Mouse (Mus musculus) left cerebral cortex, postnatal 36 days (tissue): Measurements from ENCODE around the gene Thsd4. TPM values are rescaled to one million over a fixed set of nuclear protein-coding genes. Genes with fewer than 3 reads are reported as not detected.

Experiments
- DNase-seq, 2 experiments: peaks; one replicate each; pipeline ENCODE4 v3.0.0; 2021 to 2022; ENCODE audit warnings: low spot score in 2 of 2, mixed read lengths in 1 of 2
- intact Hi-C: fragments of 180-260 bp; cut with DNase I; formaldehyde crosslinking; loops from one replicate; pipeline ENCODE4 v1.15.1; 2025
- total RNA-seq, 2 experiments: library from RNA; stranded (reverse); gene quantifications; 2 replicates each; pipeline ENCODE4 v1.2.3; 2021

Thsd4 gene
- total RNA-seq, 2 experiments from 2014 or later: 4.7 to 4.8 TPM

DNA sequence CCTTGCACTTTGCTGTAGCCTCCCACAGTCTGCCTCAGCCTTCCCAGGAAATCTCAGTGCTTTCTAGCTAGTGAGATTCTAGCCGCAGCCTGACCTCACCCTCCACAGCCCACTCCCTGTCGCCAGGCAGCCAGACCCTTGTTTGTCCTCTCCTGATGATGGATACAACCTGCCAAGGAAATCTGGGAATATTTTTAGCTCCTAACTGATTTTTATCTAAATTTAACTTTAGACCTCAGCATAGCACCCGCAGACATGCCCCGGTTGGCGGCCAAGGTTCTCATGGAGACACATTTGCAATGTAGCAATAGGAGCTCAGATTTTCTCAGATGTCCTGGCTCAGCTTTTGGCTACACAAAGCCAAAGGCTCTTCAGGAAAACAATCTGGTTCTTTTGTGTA lies 205.3 kb downstream of the Thsd4 start:
- intact Hi-C loops: no loop called here
- DNase-seq: no peak

DNA sequence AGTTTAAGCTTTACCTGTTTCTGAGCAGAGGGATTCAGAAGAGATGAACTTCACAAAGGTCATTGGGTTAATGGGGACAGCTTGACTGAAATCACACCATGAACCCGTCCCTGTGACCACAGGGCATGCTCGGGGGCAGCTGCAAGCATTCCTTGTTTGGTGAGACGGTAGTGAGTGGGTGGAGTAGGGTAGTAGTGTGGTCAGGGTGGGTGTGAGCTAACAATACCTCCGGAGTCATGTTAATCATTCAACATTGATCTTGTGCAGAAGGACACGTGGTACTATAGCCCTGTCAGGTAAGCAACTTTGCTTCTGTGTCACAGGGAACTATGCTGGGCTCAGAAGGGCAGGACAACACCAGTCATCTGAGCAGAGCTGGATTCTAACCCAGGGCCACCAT lies 206.3 kb downstream of the Thsd4 start:
- no peak for DNase-seq
- intact Hi-C loops: no loop called here

DNA sequence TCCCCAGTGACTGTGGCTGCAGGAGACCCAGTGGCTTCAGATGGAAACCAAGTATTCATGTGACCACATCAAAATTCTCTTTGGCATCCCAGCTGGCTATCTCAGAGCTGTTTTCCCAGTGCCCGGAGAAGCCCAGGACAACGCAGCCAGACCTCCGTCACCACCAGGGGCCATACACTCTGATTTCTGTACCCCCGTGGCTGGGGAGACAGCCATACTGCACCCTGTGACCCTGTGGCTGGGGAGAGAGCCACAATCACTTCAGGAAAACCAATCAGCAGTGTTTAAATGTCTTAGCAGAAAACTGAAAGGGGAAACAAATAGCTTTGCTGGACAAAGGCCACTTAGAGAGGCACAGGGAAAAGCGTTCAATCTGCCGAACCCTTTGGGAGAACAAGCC lies 208.2 kb downstream of the Thsd4 start:
- no peak for DNase-seq
- intact Hi-C loops: no loop called here

DNA sequence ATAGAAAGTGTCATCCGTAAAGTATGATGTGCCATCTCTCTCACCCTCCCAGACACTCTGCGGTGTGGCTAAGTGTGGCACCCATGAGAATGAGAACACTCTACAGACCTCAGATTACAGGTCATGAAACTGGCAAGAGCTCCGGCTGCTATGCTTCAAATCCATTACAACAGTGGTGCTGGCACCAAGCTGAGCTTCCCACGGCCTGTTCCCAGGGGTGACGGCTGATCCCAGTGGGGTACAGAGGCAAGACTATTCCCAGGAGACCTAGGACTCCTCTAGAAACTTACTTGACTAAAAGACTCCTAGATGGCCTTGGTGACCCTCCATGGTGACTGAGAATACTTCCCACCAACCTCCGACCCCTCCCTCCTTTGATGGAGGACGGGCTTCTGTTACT lies 209.2 kb downstream of the Thsd4 start:
- intact Hi-C loops: no loop called here
- no peak for DNase-seq

DNA sequence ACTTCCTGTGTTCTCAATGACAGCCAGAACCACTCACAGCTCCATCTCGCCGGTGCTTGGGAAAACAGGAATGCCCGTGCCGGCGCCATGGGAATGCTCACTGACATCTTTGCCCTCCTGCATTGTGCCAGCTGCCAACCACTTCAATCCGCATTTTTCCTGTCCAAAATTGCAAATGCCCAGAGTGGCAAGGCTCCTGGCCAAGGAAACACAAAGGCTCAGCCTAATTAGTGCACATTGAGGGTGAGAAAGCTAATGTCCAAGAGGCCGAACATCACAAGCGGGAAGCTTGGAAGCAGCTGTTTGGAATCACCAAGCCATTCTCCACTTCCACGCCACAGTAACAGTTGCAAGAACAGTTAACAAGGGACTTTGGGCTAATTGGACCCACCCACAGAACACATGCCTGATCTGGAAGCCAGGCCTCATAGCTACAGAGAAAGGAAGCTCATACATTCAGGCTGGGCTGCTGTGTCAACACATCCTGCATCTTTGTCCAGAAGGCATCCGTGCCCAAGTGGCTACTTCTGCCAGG lies 210.2 kb downstream of the Thsd4 start:
- DNase-seq: peak; percentile 15 to 28
- intact Hi-C loops: no loop called here

DNA sequence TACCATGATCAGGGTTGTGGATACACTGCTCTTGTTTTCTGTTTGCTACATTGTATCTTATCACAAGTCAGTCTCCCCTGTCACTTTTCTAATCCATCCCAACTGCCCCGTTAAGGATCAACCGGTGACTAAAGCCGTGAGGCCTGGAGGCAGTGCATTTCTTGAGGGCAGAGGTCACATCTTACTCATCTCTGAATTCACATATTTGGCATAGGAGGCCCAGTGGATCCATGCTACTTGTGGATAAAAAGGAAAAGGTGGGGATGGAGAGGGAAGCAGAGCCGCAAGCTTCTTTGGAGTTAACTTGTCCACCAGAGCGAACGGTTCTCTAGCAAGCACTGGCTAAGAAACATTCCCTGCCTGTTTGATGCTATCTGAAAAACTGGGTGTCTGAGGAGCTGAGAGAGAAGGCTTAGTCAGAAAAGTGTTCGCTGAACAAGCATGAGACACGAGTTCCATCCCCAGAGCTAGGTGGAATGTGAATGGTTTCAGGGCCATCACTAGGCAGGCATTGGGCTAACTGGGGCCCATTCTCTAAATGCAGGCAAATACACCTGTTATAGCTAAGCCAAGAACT lies 211.0 kb downstream of the Thsd4 start:
- no peak for DNase-seq
- intact Hi-C loops: no loop called here

DNA sequence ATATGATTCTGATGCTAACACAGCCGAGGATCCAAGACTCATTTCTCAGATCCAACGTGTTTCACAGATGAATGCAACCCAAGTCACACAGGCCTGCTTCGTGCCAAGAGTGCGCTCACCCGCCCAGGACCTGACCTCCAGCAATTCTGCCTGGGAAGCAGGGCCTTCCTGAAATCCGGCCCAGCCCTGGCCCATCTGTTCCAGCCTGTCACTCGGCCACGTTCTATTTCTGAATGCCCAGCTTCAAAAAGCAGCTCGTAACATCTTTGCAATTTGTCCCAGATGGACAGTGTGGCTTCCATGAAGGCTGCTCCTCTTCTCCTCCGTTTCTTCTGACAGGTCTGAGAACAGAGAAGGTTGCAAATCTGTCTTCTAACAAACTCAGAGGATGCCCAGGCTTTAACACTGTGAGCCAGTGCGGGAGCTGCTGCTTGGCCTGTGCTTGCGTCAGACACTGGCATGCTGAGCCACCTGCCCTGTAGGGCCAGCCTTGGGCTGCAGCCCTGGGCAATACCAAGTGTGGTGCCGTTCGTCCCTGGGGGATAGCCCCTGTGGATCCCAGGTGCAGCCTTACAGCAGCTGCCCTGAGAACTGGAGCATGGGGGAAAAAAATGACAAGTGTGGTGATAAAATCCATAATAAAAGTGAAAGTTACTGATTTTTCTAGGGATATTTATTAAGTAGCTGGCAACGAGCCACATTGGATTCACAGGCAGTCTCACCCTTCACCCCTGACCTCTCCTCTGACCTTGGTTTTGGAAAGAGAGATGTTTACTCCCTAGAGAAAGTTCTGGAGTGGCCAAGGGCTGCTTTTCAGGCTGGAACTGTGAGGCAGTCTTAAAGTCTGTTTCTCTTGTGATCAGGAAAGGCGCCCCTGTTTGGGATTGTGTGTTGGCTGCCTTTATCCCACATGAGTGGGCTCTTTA lies 211.8 kb downstream of the Thsd4 start:
- intact Hi-C loops: no loop called here
- peak; percentile 15 to 27 for DNase-seq

DNA sequence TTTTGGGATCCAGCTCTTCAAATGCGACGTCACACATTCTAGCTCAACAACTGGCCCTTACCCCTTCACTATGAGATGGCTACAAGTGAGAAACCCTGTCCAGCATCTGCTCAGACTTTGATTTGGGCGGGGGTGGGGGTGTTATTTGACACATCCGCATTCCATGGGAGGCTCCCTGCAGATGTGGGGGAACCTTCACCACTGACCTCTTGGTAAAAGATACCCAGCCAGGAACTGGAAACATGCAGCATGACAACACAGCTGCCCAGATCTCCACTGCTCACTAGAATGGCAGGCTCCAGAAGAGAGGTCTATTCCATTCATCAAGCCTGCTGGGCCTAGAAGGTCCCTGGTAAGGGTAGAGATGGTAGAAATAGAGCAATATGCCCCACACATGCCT lies 213.7 kb downstream of the Thsd4 start:
- intact Hi-C loops: no loop called here
- no peak for DNase-seq

DNA sequence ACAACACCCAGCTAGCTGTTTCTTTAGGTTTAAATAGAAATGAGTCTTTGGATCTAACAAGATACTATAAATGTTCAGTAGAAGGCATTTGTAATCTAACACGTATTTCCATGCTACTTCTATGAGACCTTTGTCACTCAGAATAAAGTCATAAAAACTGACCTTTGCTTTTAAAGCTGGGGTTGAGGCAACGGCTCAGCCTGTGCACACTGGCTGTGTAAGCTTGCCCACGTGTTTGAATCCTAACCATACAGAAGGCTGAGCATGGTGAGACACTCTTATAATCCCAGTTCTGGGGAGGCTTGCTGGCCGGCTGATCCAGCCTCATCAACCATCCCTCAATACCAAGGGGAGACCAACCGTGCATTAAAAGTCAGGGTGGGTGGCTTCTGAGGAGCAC lies 214.4 kb downstream of the Thsd4 start:
- intact Hi-C loops: no loop called here
- DNase-seq: no peak

DNA sequence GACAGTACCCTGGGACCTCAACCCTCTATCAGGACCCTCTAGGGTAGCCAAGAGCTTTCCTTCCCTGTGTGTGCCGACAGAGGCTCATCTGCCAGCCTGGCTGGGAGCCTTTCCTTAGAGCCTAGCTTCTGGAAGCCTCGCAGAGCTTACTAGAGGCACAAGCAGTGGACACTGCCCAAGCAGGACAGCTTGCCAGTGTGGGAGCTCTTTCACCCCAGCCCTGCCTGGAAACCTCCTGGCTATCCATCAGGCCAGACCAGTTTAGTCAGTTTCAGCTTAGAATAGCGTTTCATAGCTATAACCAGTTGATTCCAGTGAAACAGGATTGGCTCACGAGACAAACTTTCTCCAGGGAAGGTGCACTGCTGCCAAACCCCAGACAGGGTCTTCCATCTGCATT lies 215.6 kb downstream of the Thsd4 start:
- no peak for DNase-seq
- intact Hi-C loops: no loop called here

DNA sequence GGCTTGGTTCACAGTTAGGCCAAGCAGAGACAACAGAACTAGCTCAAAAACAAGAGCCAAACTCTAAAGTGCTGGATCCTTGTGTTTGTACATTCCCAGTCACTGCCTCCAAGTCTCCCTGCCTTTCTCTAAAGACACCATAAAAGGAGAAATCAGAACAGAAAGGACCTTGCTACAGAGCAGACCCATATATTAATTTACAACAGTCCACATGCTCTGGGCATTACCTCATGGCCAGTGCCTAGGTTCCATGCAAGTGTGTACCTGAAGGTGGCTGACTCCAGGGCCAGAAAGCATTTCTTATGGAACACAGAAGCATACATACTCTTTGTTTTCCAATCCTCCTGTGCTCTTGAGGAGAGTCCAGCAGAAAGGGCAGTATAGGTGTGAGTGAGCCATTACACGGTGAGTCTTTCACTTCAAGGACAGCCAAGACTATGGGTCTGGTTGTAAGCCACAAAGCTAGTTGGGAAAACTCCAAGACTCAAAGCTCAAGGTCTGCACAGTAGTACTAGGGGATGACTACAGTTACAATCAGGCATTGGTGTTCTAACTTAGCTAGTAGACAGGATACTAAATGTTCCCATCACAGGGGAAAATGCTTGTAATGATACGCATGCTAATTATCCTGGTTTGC lies 216.5 kb downstream of the Thsd4 start:
- intact Hi-C loops: no loop called here
- no peak for DNase-seq

DNA sequence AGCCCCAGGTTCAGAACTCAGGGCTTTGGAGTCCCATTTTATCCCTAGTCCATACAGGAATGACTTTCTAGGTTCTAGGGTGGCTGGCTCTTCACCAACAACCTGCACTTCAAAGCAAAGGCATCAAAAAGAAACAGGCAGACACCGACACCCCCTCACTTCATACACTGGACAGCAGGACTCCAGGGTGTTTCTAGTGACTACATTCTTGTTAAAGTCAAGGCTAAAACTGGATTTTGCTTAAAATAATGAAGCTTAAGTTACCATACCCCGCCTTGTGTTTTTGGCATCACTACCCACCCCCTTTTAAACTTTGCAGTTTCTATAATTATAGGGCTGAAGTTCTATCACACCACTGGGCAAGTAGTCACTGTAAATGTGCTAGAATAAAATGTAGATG lies 225.6 kb downstream of the Thsd4 start:
- DNase-seq: peak in 1 of 2 experiments; percentile 9
- intact Hi-C loops: no loop called here

DNA sequence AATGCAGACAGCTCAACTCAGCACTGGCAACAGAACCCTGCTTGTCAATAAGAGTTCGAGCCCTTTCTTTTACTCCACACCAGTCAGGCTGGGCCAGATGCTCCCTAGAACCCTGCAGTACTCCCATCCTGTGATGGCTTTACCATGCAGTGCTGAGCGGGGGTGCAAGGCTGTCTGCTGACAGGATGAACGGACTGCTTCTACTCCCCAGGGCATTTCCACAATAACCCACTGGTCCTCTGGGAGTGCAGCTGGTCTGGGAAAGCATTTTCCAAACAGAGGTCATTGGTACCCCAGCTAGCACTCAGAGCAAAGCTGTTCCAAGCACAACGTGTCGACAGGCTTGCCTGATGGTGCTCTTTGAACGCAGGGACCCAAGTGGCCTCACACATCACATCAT lies 226.6 kb downstream of the Thsd4 start:
- intact Hi-C loops: no loop called here
- no peak for DNase-seq

DNA sequence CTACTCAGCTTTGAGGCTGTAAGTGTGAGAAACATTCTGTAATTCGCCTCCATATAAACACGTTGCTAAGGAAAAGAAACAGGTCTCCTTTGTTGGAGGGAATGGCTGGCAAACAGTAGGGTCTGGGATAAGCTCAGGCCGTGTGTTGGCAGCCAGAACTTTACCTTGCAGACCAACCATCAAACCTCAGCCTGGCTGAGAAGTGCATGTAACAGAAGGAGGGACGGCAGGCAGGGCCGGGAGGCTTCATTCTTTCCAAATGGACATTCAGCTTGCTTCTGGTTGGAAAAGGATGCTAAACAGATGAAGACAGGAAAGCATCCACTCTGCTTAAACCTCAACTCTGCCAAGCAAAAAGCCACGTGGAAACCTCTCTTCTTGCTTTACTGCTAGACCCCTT lies 228.7 kb downstream of the Thsd4 start:
- intact Hi-C loops: no loop called here
- DNase-seq: no peak

DNA sequence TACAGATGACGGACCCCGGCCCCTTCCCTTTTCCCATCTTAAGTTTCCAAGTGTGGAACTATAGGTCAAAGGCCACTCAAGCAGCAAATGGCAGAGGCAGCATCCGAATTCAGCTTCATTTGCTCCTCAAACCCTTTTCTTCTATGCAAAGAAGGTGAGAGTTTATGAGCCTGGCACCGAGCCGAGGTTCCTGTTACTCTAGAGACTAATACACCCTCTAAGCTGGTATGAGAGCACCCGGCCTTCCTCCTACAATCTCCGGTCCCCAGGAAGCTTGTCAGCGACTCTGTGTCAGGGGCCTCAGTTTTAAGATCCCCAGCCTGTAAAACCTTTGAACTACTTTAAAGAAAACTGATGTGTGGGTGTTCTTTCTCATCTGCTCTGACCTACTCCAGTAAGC lies 231.1 kb downstream of the Thsd4 start:
- no peak for DNase-seq
- intact Hi-C loops: no loop called here

DNA sequence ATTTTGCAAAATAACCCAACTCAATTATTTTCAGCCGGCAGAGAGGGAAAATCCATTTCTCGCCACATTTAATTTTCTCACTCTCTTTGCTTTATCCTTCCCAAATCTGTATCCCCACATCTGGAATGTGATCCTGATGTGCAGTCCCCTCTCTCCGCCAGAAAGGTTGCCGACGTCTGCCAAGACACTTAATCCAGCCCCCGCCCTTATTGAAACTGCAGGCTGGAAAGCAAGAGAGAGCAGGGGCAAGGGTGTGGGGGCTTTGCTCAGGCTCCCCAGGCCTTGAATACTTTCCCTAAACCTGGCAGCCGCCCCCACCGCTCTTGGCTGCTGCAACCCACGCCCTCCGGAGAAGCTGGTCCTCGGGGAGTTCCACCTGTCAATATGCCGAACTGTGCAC lies 233.1 kb downstream of the Thsd4 start:
- intact Hi-C loops: no loop called here
- no peak for DNase-seq

DNA sequence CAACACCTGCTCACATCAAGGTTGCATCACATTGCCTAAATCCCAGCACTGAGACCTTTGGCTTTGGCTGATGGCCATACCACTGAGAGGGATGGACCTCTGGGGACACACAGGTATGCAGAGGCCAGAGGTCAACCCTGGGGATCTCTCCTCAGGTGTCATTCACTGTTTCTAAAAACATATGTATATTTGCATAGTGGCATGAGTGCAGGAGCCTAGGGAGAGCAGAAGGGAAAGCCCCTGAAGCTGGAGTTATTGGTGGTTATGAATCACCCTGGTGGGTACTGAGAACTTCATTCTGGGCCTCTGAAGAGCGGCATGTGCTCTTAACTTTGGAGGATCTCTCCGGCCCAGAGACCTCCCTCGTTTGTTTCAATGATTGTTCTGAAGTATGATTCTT lies 235.5 kb downstream of the Thsd4 start:
- DNase-seq: no peak
- intact Hi-C loops: no loop called here

DNA sequence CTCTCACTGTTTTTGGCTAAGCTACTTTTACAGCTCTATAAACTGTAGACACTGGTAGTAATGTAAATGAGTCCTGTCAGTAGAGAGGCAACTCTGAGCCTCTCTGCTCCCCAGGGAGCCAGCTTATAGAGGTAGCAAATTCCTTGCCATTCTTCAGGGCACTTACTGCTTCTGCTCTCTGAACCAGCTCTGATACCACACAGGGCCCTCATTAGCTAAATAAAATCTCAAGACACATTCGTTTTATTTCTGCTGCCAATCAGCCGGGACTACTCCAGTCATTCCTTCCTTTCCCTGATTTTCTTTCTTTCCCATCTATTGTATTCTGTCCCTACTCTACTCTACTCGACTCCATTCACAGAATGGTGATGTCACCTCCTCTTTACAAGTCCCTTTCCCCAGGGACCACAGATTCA lies 236.8 kb downstream of the Thsd4 start:
- intact Hi-C loops: no loop called here
- no peak for DNase-seq

DNA sequence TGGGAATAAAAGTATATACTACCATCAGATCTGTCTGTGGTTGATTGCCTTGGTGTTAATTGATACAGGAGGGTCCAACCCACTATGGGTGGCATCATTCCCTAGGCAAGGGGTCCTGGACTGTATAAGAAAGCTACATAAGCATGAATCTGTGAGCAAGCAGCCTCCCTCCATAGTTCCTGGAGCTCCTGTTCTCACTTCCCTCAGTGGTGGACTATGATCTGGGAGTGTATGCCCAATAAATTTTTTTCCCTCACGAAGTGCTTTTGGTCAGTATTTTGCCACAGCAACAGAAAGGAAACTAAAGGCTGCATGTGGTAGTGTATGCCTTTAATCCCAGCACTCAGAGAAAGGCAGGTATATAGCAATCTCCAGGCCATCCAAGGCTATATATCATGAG lies 237.5 kb downstream of the Thsd4 start:
- no peak for DNase-seq
- intact Hi-C loops: no loop called here

DNA sequence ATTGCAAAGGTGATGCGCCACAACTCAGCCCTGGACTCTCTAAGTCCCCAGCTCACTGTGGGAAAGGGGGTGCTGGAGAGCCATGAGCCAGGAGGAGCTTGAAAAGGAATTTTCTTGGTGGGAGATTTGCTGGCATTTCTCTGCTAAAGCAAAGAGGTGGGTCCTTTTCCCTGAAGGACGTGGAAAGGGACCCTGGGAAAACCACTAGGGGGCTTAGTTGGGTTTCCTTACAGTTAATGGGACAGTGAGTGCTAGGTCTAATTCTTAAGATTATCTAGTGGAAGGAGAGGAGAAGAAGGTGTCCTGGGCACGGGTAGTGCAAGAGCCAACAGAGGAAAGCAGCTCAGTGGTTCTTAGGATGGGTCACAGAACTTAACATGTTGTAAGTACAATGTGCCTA lies 238.3 kb downstream of the Thsd4 start:
- DNase-seq: no peak
- intact Hi-C loops: no loop called here

DNA sequence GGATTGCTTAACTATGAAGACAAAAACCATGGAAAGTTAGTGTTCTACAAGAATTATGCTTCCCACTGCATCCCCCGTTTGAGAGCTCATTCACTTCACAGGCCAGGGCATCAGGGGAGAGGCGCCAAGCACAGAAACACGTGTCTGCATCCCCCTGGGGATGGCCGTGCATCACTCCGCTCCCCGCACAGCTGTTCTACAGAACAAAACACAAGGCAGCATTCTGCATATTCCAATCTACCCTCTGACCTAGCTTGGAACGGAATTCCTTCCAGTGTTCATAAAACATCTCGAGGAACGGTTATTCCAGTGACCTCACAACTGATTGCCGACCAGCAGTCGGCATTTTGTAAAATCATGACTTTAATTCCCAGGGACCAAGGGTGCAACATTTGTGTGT lies 240.6 kb downstream of the Thsd4 start:
- intact Hi-C loops: no loop called here

More for the DNA sequence above, 240.6 kb downstream of the Thsd4 start:
- DNase-seq: no peak
